Mouse (Mus musculus): ENCODE data around the gene Rap1gap. TPM values are rescaled to one million over a fixed set of nuclear protein-coding genes. Genes with fewer than 3 reads are reported as not detected.
A peak's percentile ranks its signal among the peaks of the same experiment; 100 is the strongest.

Rap1gap gene
- 10 to 100 TPM in 1 of 2 experiments, 1 to 10 TPM in 1; 6.9 to 14.3 TPM for total RNA-seq (2021)

DNA sequence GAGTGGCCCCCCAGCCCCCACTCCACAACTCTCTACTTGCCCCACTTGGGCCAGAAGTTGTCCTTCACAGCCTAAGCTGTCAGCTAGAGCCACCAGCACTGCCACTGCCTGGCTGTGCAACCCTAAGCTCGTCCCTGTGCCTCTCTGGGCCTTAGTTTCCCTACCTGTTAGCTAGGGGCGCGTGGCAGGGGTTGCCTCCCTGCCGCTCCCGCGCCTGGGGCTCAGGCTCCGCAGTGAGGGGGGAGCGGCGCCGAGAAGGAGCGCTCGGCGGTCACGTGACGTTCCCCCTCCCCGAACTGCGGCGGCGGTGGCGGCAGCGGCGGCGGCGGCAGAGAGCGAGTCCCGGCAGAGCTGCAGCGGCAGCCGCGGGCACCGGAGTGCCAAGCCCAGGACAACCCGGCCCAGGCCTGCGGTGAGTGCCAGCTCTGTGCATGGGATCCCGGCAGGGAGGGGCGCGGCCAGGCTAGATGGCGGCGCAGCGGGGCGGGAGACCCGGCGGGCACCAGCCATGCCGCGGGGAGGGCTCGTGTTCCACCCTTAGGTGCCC is at the start of gene Rap1gap:
Gene Rap1gap, plus strand, starts transcription at position 294 of the 547 bp plus-strand sequence.
- DNase-seq: peak; percentile 45

DNA sequence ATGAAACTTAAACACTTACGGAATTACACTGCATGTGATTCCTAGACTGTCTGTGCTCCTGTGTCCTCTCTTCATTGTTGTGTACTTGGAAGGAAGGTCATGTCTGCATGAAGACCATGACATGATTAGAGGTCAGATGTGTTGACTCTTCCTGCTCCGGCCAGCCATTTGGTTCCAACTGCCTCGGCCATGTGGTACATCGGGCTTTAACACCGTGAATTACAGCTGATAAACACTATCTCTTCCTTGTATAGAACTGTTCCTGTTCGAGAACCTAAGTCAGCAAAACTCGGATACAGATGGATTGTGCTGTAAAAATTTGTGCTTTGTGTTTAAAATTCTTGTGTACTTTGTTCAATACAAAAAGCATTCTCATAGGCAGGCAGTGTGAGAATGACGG is 41.7 kb upstream of the Rap1gap start:
- no peak for DNase-seq

DNA sequence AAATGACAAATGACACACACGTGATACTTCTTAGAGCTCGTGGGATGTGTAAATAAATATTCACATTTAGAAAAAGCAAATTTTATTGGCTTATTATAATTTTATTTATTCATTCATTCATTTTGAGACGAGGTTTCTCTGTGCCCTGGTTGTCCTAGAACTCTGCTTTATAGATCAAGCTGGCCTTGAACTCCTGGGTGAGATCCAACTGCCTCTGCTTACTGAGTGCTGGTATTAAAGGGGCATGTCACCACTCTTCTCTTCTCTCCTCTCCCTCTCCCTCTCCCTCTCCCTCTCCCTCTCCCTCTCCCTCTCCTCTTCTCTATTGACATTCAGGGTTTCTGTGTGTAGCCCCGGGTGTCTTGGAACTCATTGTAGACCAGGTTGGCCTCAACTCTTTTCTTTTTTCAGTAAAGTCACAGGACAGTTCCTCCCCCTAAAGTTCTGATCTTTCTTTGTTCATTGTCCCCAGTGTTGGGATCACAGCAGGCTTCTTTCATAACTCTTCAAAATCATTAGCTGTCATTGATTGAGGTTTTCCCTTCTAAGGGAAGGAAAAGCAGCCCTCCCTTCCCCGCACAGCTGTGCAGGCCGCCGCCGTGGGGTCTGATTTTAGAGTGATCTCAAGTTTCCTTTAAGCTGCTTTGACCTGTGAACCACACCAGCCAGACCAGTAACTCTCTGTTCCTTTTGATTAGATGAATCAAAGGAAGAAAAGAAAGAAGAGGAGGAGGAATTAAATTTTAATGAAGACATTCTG is 36.9 kb upstream of the Rap1gap start:
- no peak for DNase-seq

DNA sequence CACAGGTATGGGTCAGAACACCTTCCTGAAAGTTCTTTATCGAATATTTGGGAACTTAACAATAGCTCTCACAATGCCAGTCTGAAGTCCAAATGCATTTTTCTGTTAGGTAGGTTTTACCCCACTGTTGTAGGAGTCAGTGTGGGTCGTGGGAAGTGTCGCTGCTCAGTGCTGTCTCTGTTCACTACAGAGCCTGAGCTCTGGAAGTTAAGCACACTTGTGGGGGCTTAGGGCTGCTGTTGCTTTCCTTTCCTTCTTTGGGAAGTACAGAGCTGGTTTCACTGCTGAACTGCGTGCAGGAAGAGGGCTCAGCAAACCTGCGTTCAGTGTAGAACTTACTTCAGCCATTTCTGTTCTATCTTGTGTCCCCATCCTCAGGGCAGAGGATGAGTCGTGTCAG is 36.1 kb upstream of the Rap1gap start:
- DNase-seq: no peak

DNA sequence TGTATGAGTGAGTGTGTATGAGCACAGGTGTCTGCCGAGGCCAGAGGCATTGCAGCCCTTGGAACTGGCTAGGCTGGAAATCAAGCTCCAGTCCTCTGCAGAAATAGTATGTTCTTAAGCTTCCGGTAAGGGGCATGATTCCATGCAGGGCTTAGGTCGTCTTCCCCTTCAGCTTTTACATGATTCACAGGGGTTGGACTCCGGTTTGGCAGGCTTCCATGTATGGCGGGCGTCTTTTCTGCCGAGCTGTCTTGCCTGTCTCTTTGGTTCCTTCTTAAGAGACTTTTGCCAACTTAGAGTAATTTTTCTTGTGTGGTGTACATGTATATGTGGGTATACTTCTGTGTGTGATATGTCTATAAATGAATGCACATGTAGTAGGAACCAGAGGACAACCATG is 35.2 kb upstream of the Rap1gap start:
- peak; percentile 16 for DNase-seq

DNA sequence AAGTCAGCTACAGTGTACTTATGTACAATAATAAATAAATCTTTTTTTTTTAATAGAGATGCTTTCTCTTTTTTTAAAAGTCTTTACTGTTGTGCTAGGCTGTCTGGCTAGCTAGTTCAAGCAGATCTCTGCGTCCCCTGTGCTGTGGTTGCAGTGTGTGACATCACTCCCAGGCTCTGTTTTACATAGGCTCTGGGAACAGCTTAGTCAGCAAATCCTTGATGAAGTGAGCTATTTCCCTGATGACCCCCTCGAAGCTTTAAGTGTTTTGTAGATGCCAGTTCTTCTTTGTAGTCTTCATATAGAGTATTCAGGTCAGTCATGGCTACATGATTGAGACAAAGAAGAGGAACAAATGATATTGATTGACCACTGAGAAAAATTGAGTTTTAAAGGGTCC is 34.4 kb upstream of the Rap1gap start:
- no peak for DNase-seq

DNA sequence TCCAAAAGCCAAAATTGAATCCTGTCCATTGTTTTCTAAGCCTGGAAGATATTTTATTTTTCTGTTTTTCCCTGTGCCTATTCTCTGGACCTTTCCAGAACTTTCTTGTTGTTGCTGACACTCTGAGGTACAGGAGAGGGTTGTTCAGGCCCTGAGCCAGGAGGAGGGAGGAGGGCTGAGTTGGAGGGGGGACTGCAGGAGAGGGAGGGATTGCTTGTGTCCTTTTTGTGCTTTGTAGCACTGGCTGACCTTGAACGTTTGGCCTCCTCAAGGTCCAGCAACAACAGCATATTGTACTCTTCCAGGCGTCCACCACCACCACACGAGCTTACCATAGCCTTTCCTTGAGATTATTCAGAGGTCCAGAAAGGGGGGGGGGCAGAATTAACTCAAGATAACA is 32.9 kb upstream of the Rap1gap start:
- DNase-seq: peak; percentile 26

DNA sequence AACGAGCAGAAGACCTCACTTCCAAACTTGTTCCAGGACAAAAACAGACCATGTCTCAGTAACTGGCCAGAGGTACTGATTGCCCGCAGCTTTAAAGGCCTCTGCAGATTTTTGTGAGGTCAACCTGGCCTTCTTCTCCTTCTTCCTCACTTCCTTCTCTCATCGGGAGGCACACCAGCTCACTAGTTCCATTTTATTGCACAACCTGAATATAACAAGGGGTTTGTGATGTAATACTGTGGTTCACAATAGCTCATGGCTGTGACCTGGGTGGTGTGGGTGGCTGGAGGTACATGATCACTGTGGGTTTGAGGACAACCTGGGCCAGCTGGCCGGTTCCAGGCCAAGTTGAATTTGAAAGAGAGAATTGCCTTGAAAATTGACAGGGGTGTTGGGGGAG is 31.1 kb upstream of the Rap1gap start:
- DNase-seq: no peak

DNA sequence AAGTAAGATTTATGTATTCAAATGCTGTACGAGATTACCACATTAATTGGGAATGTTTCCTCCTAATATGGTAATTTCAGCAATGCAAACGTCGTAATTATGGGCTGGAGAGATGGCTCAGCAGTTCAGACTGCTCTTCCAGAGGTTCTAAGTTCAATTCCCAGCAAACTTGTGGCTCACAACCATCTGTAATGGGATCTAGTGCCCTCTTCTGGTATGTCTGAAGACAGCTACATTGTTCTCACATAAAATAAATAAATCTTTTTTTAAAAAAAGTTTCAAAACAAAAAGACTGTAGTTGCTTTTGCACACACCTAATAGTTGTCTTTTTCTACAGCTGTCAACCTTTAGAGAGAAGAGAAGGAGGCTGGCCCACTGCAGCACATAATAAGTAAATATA is 27.9 kb upstream of the Rap1gap start:
- no peak for DNase-seq

DNA sequence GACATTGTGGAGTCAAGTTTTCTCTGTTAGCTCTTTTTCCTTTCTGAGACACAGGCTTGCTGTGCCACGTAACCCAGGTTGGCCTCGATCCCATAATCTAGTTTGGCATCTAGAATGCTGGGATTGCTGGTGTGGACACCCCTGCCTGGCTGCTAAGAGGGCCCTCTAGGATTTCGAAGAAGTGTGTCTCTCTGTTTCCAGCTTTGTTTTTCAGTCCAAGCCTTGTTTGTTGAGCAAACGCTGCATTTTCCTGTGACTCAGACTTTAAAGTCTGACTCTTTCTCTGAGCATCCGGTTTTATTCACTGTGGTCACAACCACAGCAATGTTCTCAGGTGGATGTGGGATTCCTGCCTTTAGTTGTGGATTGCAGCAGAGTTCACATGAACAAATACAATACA is 23.0 kb upstream of the Rap1gap start:
- DNase-seq: no peak

DNA sequence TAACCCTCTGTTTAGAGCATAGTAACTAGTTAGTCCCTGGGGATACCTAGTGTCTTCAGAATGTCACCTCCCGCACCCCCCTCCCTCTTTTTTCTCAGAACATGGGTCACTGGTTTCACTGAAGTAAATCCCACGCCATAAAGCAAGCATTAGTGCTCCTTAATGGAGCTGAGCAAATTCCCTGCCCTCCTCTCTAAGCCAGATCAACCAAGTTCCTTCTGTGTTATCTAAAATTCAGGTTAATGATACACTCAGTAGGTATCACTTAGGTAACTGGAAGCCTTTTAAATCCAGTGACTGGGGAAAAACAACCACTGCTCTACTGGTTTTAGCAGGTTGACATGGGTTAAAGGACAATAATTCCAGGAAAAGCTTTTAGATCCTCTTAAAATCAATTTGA is 22.4 kb upstream of the Rap1gap start:
- DNase-seq: no peak

DNA sequence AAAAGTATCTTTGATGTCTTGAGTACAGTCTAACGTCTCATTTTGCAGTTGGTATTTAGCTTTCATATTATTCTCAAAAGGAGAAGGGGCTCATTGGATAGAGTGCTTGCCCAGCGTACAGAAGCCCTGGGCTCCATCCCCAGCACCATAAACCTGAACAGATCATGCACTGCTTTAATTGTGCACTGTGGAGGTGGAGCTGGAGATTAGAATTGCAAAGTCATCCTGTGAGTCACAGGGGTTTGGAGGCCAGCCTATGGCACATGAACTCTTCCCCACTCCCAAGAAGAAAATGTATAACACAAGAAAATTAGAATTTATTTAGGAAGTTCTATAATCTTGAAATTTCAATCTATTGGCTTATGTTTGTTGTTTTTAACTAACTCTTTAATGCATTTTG is 21.1 kb upstream of the Rap1gap start:
- DNase-seq: no peak

DNA sequence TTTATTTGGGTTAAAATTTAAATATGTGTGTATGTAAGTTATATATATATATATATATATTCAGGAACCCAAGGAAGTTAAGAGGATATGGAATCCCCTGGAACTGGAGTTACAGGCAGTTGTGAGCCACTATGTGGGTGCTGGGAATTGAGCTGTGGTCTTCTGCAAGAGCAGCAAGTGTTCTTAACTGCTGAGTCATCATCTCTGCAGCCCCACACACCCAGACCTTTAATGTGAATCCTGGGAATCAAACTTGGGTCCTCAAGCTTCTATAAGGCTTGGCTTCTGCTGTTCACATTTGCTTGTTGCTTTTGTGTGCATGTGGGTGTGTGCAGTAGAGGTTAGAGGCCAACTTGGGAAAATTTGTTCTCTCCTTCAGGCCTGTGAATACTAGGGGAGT is 18.3 kb upstream of the Rap1gap start:
- no peak for DNase-seq

DNA sequence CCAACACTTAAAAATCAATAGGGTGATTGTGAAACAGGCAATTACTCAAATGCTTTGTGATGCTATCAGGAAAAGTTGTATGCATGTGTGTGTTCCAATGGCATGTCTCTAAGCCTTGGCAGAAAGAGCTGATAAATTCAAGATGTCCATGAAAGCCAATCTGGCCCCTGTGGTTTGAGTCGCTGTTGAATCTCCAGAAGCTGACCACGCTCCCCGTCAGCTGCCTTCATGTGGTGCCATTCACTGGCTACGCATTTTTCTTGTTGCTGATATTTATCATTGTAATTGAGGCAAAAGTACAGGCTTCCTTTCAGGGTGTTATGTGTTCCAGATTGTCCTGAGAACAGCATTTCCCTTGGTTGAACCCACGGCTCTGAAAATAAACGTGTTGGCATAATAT is 16.9 kb upstream of the Rap1gap start:
- DNase-seq: no peak

DNA sequence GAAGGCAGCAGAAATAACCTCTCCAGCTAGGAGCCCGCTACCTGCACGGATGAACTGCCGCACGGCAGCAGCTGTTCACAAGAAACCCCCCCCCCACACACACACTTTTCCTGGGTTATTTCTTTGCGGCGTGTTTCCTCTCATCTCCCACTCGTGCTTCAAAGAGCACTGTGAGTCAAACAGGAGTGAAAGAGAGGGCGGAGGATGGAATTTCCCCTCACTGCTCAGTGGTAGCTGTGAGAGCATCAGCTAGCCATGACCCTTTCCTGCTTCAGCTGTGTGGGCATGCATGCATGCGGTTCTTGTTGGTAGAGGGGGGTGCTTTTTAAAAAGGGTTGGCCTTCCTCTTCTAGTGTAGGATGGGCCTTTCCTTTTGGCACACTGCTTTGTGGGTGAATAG is 16.3 kb upstream of the Rap1gap start:
- no peak for DNase-seq

DNA sequence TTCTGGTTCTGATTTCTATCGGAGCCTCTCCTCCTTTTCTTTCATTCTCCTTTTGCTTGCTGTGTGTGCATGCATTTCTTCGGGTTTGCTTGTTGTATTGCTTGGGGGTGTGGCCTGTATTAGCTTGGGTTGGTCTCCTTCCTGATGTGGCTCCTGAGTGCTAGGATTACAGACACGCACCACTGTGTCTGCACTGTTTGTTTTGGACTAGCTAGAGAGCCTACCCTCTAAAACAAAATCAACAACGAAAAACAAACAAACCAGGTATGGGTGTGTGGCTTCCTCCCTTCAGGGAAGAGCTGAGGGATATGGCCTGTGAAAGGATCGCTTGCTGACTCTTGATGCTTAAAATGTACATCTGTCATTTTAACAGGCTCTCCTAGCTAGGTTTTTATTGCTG is 13.6 kb upstream of the Rap1gap start:
- DNase-seq: no peak

DNA sequence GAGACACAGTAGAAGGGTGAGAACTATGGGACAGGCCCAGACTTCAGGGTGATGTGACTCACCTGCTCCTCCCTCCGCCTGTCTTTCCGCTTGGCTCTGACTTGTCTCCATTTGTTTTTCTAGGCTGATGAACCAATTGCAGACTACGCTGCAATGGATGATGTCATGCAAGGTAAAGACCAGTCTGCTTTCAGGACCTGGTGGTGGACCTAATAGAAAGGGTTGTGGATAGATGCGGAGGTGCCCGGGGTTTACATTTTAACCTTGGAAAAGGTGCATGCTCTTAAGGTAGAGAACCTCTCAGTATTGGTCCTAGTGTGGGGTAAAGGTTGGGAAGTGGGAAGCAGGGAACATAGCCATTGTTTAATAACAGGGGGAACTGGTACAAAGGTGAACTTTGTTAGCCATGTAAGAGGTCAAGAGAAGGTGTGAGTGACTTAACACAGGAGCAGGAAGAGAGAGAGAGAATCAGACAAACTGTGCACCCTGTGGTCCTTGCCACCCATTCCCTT is 11.6 kb upstream of the Rap1gap start:
- DNase-seq: no peak

DNA sequence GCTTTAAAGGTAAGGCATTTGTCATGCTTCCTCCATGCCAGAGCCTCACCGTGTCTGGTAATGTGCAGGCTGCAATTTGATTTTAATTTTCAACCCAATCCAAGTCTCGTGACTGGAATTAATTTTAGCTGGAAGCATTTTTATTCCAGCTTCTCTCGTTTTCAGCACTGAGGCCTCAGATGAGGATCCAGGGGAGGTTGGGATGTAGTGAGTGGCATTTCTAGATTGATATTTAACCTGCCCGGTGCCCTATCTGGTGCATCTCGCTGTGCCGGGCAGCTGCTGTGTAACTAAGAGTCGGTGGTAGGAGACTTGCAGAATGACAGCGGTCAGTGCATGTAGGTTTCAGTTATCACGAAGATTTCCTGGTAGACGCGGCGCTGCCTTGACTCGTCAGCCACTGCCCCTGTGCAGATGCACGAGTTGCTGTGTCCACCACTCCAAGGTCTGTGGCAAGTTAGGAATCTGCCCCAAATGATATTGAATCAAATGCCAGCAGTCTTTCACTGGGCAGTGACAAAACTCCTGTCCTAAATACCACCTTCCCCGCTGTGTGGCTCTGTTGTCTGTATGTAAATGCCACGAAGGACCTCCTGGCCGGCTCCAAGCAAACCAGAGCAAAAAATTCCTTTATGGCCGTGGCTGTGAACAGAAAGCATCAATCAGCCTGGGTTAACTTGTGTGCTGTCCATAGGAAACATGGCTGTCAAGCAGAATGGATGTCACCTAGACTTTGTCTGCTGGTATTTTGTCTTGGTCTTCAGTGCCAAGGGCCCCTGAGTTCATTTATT is 9.1 kb upstream of the Rap1gap start:
- no peak for DNase-seq

DNA sequence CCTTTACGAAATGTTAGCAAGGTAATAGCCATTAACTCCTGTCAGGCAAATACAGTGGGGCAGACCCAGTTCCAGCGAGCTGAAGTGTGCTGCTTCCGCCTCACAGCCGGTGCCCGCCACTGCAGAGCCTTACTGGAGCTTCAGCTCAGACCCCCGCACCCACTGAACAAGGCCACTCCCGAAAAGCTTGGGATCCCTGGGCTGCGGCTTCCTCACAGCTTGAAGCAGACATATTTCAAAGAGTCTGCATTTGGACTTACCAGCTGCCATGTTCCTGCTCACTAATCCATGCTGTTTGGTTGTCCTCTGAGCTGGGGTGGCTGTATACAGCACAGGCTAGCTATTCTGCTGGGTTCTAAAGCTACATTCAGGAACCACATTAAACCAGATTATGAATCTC is 6.9 kb upstream of the Rap1gap start:
- DNase-seq: no peak

DNA sequence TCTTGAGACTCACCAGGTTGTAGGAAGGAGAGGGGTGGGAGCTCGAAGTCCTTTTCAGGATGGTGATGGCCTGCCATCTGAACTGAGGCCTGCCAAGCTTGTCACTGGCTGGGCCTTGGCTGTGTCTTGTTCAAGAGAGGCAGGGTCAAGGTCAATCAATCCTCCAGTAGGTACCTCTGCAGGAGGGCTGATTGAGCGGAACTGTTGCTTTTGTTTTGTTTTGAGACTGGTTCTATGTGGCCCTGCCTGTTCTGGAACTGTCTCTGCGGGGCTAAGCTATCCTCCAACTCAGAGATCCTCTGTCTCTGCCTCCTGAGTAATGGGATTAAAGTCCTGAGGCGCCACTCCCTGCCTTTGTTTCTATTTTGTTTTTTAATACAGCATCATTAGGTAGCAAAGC is 5.0 kb upstream of the Rap1gap start:
- DNase-seq: no peak

DNA sequence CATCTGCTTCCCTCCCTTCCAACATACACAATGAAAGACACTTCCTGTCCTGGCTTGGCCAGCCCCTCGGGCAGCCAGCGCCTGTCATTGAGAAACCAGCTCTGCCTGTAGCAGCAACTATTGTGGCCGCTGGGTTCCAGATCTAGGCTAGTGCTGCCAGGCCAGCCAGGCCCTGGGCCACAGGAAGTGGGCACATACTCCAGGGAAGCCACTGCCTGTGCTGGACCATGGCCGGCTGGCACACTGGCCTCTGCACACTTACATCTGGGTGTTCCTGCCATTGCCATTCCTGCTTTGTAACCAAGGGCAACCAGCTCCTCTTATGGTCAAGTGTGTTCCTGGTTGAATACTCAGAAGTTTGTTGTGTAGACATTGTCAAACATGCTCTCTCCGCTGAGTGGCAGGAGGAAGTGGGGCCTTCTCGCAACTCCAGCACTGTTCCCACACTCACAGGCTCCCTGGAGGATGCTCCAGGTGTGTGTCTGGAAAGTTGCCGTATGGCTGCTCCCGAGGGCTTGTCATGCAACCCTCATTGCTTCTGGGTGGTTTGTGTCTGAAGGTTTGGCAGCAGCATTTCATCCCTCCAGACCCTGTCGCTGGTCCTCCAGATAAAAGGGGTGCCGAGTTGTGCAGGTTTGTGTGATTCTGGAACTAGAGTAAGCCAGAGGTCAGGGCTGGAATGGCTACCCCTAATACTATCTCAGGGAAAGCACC is 4.0 kb upstream of the Rap1gap start:
- no peak for DNase-seq

DNA sequence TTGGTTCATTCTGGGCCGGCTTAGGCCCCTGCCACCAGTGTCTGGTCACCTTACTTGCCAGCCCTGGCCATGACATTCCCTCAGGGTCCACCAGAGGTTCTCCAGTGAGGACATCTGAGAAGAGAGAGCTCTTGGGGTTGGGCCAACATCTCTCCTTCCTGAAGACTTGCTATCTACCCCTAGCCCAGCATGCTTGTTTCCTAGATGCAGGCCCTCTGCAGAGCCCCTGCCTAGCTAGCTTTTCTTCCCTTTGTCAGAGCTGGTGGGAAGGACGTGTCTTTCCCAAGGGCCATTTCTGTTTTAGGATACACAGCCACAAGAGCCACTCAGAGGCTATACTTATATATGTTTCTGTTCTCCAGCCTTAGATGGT is 3.5 kb upstream of the Rap1gap start:
- no peak for DNase-seq

DNA sequence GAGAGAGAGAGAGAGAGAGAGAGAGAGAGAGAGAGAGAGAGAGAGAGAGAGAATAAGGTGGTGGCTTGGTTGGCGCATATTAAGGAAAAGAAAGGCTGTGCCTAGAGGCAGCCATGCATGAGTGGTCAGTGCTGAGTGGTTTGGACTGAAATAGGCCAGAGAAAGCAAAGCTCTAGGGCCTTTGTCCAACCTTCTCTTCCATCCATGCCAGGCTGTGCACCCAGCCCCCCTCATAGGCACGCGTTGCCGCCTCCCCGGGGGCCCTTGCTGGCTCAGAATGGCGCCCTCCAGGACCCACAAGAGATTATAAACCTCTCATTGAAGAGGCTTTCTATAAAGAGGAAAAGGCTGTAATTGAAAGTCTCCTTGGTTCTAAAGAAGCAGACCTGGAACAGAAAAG is 3.0 kb upstream of the Rap1gap start:
- no peak for DNase-seq
